Mouse (Mus musculus) intestine, embryonic 15.5 days (tissue): ENCODE results near the gene Zbtb1. TPM values are rescaled to one million over a fixed set of nuclear protein-coding genes. Genes with fewer than 3 reads are reported as not detected.
"Not testable (repeated sequence)": the region's sequence is repeated elsewhere in the genome, so short reads cannot be mapped to it uniquely, and the experiment has no call there.

ENCODE experiments used
- ATAC-seq: fragments of 200-750 bp; cut with Nextera tagmentation; 2 replicates; pipeline ENCODE4 v1.8.0; 2017; ENCODE audit warnings: moderate TSS enrichment, moderate library complexity
- H3K27ac ChIP-seq: fragments of 300-500 bp; sonication (generic); 2 replicates; pipeline ENCODE4 v1.5.1; 2015; ENCODE audit warnings: mild to moderate bottlenecking, inconsistent platforms
- H3K27me3 ChIP-seq: fragments of 300-500 bp; sonication (generic); replicated peaks from 2 replicates; pipeline ENCODE4 v1.6.1; 2015; ENCODE audit warnings: inconsistent platforms
- H3K36me3 ChIP-seq: fragments of 300-500 bp; sonication (generic); 2 replicates; pipeline ENCODE4 v1.6.1; 2015; ENCODE audit warnings: inconsistent platforms
- H3K4me1 ChIP-seq: fragments of 300-500 bp; sonication (generic); replicated peaks from 2 replicates; pipeline ENCODE4 v1.6.1; 2015; ENCODE audit warnings: inconsistent platforms
- H3K4me2 ChIP-seq: fragments of 300-500 bp; sonication (generic); replicated peaks from 2 replicates; pipeline ENCODE4 v1.6.1; 2015; ENCODE audit warnings: mild to moderate bottlenecking, inconsistent platforms
- H3K4me3 ChIP-seq: fragments of 300-500 bp; sonication (generic); replicated peaks from 2 replicates; pipeline ENCODE4 v1.5.1; 2015; ENCODE audit warnings: inconsistent platforms
- H3K9ac ChIP-seq: fragments of 300-500 bp; sonication (generic); 2 replicates; pipeline ENCODE4 v1.6.1; 2015; ENCODE audit warnings: inconsistent platforms
- H3K9me3 ChIP-seq: fragments of 300-500 bp; sonication (generic); 2 replicates; pipeline ENCODE4 v1.6.1; 2016; ENCODE audit warnings: inconsistent platforms
- WGBS: fragments of 180-500 bp; shearing (Covaris S2); methylation state at CpG from one replicate; pipeline ENCODE4 v1.1.7; 2015; 5-methylcytosine and 5-hydroxymethylcytosine counted together
- polyA plus RNA-seq: library from polyadenylated mRNA; unstranded; fragments of >200 nt; fragmentation: Nextera tagmentation; extraction: Ambion mirVana; gene quantifications from 2 replicates; pipeline ENCODE4 v1.2.1, GENCODE M21; 2015

The Zbtb1 gene
- polyA plus RNA-seq, 1 experiment from 2014 or later: 7.6 TPM

GRCm38 (mm10) chr12:76418346-76418745 is 48.3 kb downstream of the Zbtb1 start:
- no peak overlapping the region for H3K9ac ChIP-seq
- WGBS: 92% methylated on average over 5 of the region's 5 CpGs
- no peak overlapping the region for H3K4me3 ChIP-seq
- no peaks in the 10 kb centered on the region for H3K36me3 ChIP-seq
- H3K4me1 ChIP-seq: peaks cover 4% of the 10 kb centered on the region; the same call in 1 of the 2 replicates
- no peak overlapping the region for H3K27ac ChIP-seq
- H3K9me3 ChIP-seq: no peaks in the 10 kb centered on the region
- H3K4me2 ChIP-seq: no peak overlapping the region
- ATAC-seq: no peak
- no peaks in the 10 kb centered on the region for H3K27me3 ChIP-seq

- Histone ChIP-seq H3K9me3 (no peaks in the 10 kb centered on the region), H3K4me1 (no peaks in the 10 kb centered on the region), H3K27ac (no peak overlapping the region), H3K27me3 (no peaks in the 10 kb centered on the region), H3K4me3 (no peak overlapping the region), H3K4me2 (no peak overlapping the region), H3K9ac (no peak overlapping the region), H3K36me3 (no peaks in the 10 kb centered on the region)
- no peak for ATAC-seq
- 93% methylated on average over 3 of the region's 3 CpGs for WGBS
Measured at GRCm38 (mm10) chr12:76425256-76425655, 55.2 kb downstream of the Zbtb1 start.

DNA sequence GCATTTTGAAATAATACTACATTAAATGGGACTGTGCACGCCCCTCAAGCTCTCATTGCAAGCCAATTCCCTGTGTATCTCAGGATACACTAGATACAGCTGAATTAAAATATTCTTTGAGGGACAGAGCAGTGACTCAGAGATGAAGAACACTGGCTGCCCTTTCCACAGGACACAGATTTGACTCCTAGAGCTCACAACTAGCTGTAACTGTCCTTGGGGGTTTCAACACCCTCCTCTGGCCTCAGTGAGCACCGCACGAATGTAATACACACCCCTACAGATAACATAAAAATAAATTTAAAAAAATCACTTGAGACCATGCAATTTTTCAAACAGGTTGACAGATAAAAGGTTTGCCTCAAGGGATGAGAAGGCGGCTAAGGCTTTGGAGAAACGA is 57.5 kb downstream of the Zbtb1 start:
- Histone ChIP-seq H3K9me3 (no peaks in the 10 kb centered on the region), H3K4me2 (no peak overlapping the region), H3K4me3 (no peak overlapping the region), H3K27ac (no peak overlapping the region), H3K4me1 (no peaks in the 10 kb centered on the region), H3K36me3 (no peaks in the 10 kb centered on the region), H3K9ac (no peak overlapping the region), H3K27me3 (no peaks in the 10 kb centered on the region)
- ATAC-seq: no peak
- 60% methylated on average over 5 of the region's 5 CpGs for WGBS

DNA sequence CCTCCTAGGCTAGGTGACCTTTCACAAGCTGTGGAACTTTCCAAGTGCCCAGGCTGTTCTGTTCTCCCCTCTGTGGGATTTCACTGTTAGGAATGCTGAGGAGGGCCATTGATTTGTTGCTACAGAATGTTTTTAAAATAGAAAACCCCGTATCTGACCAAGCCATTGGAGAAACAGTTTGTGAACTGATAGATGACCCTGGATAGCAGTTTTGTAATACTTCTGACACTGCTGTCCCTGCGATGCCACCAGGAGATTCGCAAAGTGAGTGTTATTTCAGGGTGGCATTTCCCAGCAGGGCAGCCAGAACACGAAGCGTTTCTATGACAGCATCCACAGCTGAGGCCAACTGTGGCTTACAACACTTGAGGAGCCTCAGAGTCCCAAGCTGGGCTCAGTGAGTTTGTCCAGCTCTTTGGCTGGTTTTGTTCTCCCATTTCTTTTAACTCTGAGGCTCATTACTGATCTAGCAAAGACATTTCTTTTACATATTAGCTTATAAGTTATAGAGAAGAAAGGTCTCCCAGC is 60.9 kb downstream of the Zbtb1 start:
- Histone ChIP-seq H3K4me2 (no peak overlapping the region), H3K4me3 (no peak overlapping the region), H3K36me3 (no peaks in the 10 kb centered on the region), H3K9me3 (no peaks in the 10 kb centered on the region), H3K27me3 (no peaks in the 10 kb centered on the region), H3K9ac (no peak overlapping the region), H3K27ac (no peak overlapping the region), H3K4me1 (0 out of 2 replicates have a peak, but pooled peaks cover 5% of the 10 kb centered on the region)
- ATAC-seq: no peak
- WGBS: 47% methylated on average over 5 of the region's 5 CpGs

DNA sequence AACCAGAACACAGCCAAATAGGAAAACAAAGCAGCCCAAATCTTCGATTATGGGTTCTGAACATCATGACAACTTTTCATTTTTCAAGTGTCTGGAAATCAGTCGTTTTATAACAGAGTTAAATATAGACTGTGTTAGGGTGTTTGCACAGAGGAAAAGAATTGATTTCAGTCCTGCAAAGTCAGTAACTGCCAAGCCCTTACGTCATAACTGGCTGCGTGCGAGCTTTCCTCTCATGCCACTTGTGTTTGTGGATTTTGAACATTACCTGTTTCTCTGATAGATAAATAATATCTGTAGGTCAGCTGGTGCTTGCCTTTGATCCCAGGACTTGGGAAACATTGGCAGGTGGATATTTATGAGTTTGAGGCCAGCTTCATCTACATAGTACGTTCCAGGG is 61.4 kb downstream of the Zbtb1 start:
- Histone ChIP-seq H3K9me3 (no peaks in the 10 kb centered on the region), H3K9ac (no peak overlapping the region), H3K4me1 (0 out of 2 replicates have a peak, but pooled peaks cover 5% of the 10 kb centered on the region), H3K27ac (no peak overlapping the region), H3K4me3 (no peak overlapping the region), H3K4me2 (no peak overlapping the region), H3K27me3 (no peaks in the 10 kb centered on the region), H3K36me3 (no peaks in the 10 kb centered on the region)
- WGBS: 63% methylated on average over 6 of the region's 6 CpGs
- ATAC-seq: no peak

DNA sequence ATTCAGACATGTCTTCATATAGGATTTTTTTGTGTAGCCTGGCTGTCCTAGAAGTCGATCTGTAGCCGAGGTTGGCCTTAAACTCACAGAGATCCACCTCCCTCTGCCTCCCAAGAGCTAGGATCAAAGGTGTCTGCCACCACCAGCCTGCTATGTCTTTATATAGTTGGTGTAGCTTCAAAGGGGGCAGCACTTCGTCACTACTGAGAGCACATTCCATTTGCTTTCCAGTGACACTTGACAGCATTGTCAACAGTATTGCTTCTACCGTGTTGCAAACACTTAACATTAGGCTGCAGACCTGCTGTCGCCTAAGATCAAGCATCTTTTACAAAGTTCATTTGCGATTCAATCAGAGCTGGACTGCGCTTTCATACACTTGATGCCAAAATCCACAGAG is 64.0 kb downstream of the Zbtb1 start:
- Histone ChIP-seq H3K4me3 (no peak overlapping the region), H3K27me3 (no peaks in the 10 kb centered on the region), H3K9ac (no peak overlapping the region), H3K4me1 (0 out of 2 replicates have a peak, but pooled peaks cover 5% of the 10 kb centered on the region), H3K4me2 (no peak overlapping the region), H3K36me3 (no peaks in the 10 kb centered on the region), H3K27ac (no peak overlapping the region), H3K9me3 (no peaks in the 10 kb centered on the region)
- ATAC-seq: no peak
- WGBS: 49% methylated on average over 7 of the region's 7 CpGs

DNA sequence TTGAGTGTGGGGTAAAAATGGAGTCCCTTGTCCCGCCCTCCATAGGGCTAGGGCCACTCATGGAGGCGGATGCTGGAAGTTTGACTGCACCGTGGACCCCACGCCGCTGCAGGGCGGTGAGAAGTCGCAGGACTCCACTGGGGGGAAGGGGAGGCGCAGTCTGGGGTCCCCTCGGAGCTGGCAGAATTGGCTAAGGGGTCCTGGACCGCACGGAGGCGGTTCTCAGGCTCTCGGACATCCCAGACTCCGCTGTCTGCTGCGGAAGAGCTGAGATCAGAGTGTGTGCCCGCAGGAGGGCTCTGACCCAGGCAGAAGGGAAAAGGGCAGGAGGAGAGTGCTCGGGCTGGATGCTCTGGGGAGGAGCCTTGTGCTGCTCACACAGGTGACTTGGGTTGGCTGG is 65.0 kb downstream of the Zbtb1 start:
- no peak overlapping the region for H3K27ac ChIP-seq
- peak overlapping the region; percentile 30 for H3K4me3 ChIP-seq
- H3K9me3 ChIP-seq: no peaks in the 10 kb centered on the region
- peak; percentile 62 for ATAC-seq
- H3K36me3 ChIP-seq: no peaks in the 10 kb centered on the region
- peak overlapping the region; percentile 70 for H3K4me2 ChIP-seq
- 3% methylated on average over 17 of the region's 17 CpGs for WGBS
- H3K4me1 ChIP-seq: 0 out of 2 replicates have a peak, but pooled peaks cover 5% of the 10 kb centered on the region
- H3K27me3 ChIP-seq: no peaks in the 10 kb centered on the region
- peak overlapping the region; percentile 14; the same call in 1 of the 2 replicates for H3K9ac ChIP-seq

GRCm38 (mm10) chr12:76435549-76435948 is 65.5 kb downstream of the Zbtb1 start:
- Histone ChIP-seq H3K4me2 (peak overlapping the region; percentile 70), H3K36me3 (no peaks in the 10 kb centered on the region), H3K27ac (no peak overlapping the region), H3K9ac (no peak overlapping the region), H3K4me1 (0 out of 2 replicates have a peak, but pooled peaks cover 5% of the 10 kb centered on the region), H3K27me3 (no peaks in the 10 kb centered on the region), H3K9me3 (no peaks in the 10 kb centered on the region), H3K4me3 (peak overlapping the region; percentile 30)
- peak; percentile 53; the same call in 1 of the 2 replicates for ATAC-seq
- 28% methylated on average over 8 of the region's 8 CpGs for WGBS

DNA sequence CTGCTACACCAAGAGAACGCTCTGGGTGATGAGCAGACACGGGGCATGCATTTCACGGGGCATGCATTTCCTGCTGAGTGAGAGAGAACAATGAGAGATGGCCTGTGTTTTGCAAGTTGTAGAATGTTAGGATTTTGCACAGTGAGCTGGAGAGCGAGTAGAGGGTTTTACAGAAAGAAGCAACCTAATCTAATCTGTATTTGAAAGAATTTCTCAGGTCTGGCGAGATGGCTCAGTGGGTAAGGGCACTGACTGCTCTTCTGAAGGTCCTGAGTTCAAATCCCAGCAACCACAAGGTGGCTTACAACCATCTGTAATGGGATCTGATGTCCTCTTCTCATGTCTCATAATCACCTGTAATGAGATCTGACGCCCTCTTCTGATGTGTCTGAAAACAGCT is 73.4 kb downstream of the Zbtb1 start:
- H3K27ac ChIP-seq, H3K27me3 ChIP-seq, ATAC-seq, H3K4me3 ChIP-seq, H3K4me1 ChIP-seq, H3K9me3 ChIP-seq, H3K4me2 ChIP-seq, H3K36me3 ChIP-seq, H3K9ac ChIP-seq: not testable (repeated sequence)
- WGBS: 85% methylated on average over 6 of the region's 6 CpGs

- 0 out of 2 replicates have a peak overlapping the region, but pooled peaks have one; percentile 9 for H3K4me3 ChIP-seq
- no peak overlapping the region for H3K9ac ChIP-seq
- H3K27me3 ChIP-seq: no peaks in the 10 kb centered on the region
- no peak overlapping the region for H3K4me2 ChIP-seq
- no peaks in the 10 kb centered on the region for H3K36me3 ChIP-seq
- WGBS: 59% methylated on average over 10 of the region's 10 CpGs
- no peaks in the 10 kb centered on the region for H3K9me3 ChIP-seq
- H3K4me1 ChIP-seq: no peaks in the 10 kb centered on the region
- H3K27ac ChIP-seq: no peak overlapping the region
- peak; percentile 63 for ATAC-seq
Measured at GRCm38 (mm10) chr12:76444359-76444772, 74.3 kb downstream of the Zbtb1 start.

DNA sequence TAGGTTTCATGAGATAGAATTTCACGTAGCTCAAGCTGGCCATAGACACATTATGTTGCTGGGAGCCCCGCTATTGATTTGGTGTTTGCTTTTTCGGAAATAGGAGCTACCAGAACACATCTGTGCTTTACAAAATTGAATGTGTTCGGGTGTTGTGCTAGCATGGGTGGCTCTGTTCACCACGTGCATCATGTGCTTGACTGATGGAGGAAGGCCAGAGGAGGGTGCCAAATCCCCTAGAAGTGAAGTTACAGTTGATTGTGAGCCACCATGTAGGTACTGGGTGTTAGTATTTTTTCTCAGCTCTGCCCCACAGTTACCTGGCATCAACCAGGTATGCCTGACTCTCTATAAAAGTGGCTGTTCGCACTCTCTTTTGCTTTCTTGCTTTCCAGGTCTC is 74.8 kb downstream of the Zbtb1 start:
- Histone ChIP-seq H3K4me2 (no peak overlapping the region), H3K9me3 (no peaks in the 10 kb centered on the region), H3K4me3 (no peak overlapping the region), H3K4me1 (no peaks in the 10 kb centered on the region), H3K36me3 (no peaks in the 10 kb centered on the region), H3K27ac (no peak overlapping the region), H3K9ac (no peak overlapping the region), H3K27me3 (no peaks in the 10 kb centered on the region)
- ATAC-seq: no peak
- WGBS: 75% methylated on average over 6 of the region's 6 CpGs

DNA sequence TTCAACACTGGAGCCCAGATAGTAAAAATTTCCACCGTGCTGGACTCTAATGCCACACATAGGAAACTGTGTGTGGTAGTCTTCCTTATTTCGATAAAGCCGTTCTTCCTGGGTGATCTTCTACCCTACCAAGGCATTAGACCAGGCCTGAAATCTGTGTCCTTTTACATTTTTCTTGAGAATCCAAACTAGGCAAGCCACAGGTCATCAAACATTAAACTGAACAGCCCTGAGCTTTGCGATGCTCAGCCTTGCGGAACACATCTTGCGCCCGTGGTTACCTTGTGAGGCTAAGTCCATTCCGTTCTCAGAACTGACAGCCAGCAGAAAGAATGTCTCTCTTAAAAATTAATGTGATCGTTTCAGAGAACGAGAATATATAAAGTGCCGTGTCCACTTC is 76.1 kb downstream of the Zbtb1 start:
- no peaks in the 10 kb centered on the region for H3K9me3 ChIP-seq
- H3K4me1 ChIP-seq: no peaks in the 10 kb centered on the region
- H3K9ac ChIP-seq: no peak overlapping the region
- H3K27me3 ChIP-seq: no peaks in the 10 kb centered on the region
- ATAC-seq: no peak
- no peak overlapping the region for H3K4me2 ChIP-seq
- 80% methylated on average over 11 of the region's 11 CpGs for WGBS
- H3K27ac ChIP-seq: no peak overlapping the region
- no peaks in the 10 kb centered on the region for H3K36me3 ChIP-seq
- H3K4me3 ChIP-seq: no peak overlapping the region
